Mouse (Mus musculus) erythroblast, embryonic 14.5 days (primary cell): ENCODE data around the gene Pigt.

Experiments used
- GATA1 ChIP-seq: IDR thresholded peaks from 2 replicates; pipeline ENCODE4 v1.6.1; 2012; ENCODE audit warnings: low read length, inconsistent platforms, mixed read lengths
- TAL1 ChIP-seq: IDR thresholded peaks from 3 replicates; pipeline ENCODE4 v1.6.1; 2012; ENCODE audit warnings: low read length, inconsistent platforms, mixed read lengths

DNA sequence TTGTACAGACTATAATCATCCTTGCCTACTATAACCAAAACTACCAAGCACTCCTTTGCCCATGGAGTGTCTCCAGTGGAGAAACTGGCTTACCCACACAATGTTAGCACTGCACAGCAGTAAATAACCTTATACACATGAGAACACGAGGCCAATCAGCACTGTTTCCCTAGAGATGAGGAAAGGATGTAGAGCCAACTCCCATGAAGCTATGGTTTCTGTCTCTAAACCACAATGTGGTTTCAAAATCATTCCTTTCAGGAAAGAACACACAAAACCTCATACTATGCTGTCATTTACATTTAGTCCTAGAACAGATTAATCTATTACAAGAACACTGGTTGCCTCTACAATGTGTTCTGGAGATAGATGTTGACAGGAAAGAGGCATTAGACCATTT, 989 bp upstream of the Pigt start:
- TF ChIP-seq GATA1 (no peak), TAL1 (no peak)
